Mouse (Mus musculus) MEL-GATA-1-ER (cell line): ENCODE measurements around the gene Cbx2.

Experiments used
- DNase-seq: peaks from one replicate; pipeline ENCODE4 v3.0.0-alpha.2; 2012; ENCODE audit warnings: low read depth; ENCODE audit errors: extremely low read depth

The Cbx2 gene

GRCm38 (mm10) chr11:119056301-119057211 is 33.8 kb downstream of the Cbx2 start:
- DNase-seq: no peak

GRCm38 (mm10) chr11:119057291-119057690 is 34.5 kb downstream of the Cbx2 start:
- no peak for DNase-seq

DNA sequence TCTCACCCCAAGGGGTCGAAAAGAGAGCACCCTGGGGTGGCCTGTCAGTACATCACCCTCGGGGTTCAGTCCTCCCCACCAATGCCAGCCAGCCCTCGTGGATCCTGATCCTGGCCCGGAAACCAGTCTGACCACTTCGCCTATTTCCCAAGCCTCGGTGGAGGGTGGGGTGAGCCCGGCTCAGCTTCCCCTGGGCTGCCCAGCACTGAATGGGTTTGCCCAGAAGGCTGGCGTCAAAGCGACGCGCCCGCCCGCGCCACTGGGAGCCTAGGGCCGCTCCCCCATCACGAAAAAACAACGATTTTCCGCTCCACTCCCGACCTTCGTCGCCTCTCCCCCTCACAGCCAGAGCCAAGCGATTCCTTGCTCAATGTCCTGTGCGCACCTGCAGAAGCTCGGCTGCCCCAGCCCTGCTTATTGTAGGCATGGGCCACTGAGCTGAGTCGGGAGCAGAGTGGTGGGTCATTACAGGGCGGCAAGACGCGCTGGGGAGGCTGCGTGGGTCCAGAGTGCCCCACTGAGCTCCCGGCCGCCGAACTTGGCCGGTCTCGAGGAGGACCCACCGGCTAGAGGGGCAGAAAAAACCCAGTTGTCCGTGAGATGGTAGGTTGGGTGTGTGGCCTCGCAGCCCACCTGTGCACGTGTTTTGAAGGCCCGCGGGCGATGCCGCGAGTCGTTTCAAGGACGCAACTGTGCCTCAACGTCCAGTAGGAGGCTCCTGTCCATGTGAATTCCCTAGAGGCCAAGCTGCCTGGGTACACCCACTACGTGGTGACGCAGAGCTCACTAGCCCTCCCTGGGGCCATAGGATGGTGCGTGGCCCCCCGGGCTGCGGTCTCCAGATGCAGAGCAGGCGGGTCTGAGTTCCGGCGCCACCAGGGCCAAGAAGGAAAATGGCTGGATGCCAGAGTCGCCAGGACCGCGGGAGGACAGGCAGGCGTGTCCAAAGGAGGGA is 35.6 kb downstream of the Cbx2 start:
- DNase-seq: no peak

- DNase-seq: no peak
Measured at GRCm38 (mm10) chr11:119059256-119059655, 36.5 kb downstream of the Cbx2 start.

- no peak for DNase-seq
Measured at GRCm38 (mm10) chr11:119066841-119067240, 44.1 kb downstream of the Cbx2 start.

- DNase-seq: no peak
Measured at GRCm38 (mm10) chr11:119072239-119072638, 49.5 kb downstream of the Cbx2 start.

- no peak for DNase-seq
Measured at GRCm38 (mm10) chr11:119072986-119073385, 50.2 kb downstream of the Cbx2 start.

DNA sequence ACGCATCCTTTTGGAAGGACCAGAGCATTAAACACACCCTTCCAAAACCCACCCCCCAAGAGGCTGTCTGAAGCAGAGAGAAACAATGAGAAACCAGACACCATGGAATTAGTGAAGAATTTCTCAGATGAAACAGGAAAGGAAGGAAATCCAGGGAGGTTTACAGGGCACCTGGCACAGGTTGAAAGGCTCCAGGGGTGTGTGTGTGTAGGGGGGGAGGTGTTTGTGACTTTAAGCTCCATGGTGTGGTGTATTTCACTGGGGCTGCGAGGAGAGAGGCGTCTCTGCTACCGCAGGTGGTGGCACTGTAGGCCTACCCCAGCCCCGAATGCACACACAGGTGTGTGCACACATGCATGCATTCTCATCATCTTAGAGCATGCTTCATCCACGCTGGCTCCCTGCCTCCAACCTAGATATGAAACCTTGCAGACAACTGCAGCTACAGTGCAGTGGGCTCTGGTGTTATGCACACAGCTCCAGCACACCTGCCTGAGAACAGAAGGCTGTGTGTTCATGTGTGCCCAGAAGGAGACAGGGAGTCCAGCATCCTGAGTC is 51.2 kb downstream of the Cbx2 start:
- no peak for DNase-seq

DNA sequence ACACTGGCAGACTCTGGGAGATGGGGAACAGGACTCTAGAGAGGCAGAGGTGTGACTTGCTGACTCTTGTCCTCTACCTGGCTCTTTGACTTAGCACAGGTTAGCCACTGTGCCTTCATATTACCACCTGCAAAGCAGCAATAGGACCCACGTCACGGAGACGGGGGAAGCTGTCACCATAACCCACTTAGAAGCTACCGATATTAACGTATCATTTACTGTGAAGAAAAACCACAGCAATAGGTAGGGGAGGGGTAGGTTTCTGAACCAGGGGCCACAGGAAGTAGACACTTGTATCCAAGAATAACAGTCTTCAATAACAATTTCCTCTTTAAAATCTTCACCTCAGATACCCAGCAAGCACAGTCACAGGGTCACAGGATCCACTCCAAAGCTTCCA is 53.0 kb downstream of the Cbx2 start:
- DNase-seq: no peak

- no peak for DNase-seq
Measured at GRCm38 (mm10) chr11:119077755-119078154, 55.0 kb downstream of the Cbx2 start.

DNA sequence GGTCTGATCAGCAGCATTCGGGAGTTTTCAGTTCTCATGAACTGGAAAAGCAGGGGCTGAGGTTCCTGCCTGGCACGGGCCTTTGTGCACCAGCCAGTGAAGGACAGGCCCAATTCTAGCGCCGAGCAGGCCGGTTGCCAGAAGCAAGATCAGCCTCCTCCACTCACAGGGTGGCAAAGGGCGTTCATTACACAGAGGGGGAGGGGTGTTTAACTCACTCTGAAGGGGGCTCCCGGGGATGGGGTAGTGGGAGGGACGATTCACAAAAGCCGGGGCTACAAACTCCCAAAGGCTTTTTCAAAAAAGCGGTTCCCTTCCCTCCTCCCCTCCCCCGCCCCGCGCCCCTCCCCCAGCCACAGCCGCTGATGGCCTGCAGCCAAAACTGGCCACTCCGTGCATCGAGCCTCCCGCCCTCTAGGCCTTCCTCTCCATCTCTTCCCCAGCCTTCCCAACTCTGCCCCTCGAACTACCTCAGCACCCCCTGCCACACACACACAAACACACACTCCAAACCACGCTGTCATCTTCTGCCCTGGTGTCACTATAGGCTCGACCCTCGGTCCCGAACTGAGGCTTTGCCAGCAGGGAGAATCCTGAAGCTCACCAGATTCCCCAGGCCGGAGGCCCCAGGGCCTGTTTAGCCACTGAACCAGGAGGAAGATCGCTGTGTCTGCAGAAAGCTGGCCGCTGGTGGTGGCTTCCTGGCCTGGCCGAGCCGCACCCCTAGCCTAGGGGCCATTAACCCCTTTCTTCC is 56.1 kb downstream of the Cbx2 start:
- no peak for DNase-seq

DNA sequence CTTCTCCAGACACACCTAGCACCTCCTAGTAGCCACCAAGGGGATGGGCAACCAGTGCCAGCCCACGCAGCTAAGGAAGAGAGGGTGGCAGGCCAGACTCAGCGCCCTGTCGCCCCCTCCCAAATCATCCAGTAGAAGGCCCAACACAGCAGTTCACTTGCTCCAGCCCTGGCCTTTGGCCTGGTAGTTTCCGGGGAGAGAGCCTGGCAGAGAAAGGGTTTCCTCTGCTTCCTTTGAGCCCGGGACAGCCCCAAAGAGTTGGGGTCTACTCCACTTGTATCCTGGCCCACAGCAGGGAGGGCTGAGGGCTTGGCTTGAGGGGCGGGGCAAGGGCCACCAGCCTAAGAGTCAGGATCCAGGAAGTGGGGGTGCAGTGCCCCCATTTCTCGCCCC is 56.7 kb downstream of the Cbx2 start:
- no peak for DNase-seq

- no peak for DNase-seq
Measured at GRCm38 (mm10) chr11:119080461-119081147, 57.8 kb downstream of the Cbx2 start.
